Mouse (Mus musculus): ENCODE data around the gene Ttc23. TPM values are rescaled to one million over a fixed set of nuclear protein-coding genes. Genes with fewer than 3 reads are reported as not detected.
A peak's percentile ranks its signal among the peaks of the same experiment; 100 is the strongest.

The Ttc23 gene
- total RNA-seq, 2 experiments from 2014 or later, result 16.7 to 18.2 TPM

DNA sequence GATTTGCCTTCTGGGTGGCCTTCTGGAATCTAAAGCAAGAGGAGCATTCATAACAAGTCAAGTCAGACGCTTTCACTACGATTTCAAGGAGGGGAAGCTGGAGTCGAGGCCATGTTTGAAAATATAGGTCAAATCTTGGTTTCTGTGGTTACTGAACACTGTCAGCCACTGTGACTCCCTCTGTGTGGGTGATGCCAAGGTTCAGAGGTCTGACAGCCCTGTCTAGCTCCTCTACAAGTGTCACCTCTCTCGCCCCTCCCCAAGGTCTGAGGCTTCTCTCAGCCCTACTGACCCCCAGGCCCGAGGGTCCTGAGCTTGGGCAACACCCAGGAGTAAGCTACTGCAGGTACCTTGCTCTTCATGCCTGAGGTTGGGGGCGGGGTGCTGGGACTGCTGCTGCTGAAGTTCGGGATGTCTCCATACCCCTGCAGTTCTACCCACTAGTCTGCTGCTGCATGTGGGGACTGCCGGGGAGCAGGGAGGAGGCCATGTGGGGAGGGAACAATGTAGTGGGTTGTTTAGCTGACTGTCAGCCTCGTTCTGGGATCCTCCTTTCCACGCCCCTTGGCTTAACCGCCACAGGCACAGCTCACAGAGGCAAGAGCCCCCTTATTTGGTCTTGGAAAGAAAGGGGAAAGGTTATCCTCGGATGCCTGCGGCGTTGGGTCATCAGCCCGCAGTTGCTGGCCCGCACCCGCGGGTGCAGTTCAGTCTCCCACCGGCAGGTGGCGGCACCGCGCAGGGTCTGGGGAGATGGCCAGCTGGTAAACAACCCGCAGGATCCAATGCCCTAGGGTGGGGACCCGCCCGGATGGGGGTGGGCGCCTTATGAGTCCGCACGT, 156.0 kb downstream of the Ttc23 start:
- peak; percentile 81 to 94 for DNase-seq

DNA sequence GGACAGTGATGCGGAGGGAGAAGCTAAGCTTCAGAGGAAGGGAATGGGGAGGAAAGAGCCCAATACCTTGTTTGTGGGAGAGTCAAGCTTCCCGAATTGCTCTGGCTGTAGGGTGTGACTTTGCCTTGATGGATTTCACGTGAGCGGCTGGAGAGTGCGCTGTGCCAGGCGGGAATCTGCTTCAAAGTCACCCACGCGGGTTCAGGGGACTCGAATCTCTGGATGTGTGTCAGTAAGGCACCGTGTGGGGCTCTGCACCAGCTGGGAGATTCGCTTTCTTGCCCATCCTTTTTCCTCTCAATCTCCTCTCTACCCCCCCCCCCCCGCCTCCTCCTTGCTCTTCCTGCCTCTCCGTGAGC, 156.6 kb downstream of the Ttc23 start:
- DNase-seq, result no peak

Small RNAs within 50 kb of the gene (microRNA-seq; reads per million reads assigned to microRNA genes)
- 0 reads per million in 2 experiments for gene Gm23844

Other genes starting within 250 kb of the Ttc23 start
- gene Lrrc28, start 2.1 kb upstream of the Ttc23 start, total RNA-seq (2021), result 10 to 100 TPM; 12.8 to 13.9 TPM
- 10 to 100 TPM in 1 of 2 experiments, 1 to 10 TPM in 1; 9.6 to 10.6 TPM for gene Synm, start 112.3 kb downstream of the Ttc23 start, total RNA-seq (2021)

Data from heart, adult 18-20 months (tissue).